Mouse (Mus musculus) myocyte (in vitro differentiated cells): Measurements from ENCODE around the gene Pimreg.

Experiments used
- E2F4 ChIP-seq: IDR thresholded peaks from one replicate; pipeline ENCODE4 v1.6.1; 2011; ENCODE audit warnings: mild to moderate bottlenecking, control low read depth, moderate library complexity; ENCODE audit not compliant: insufficient read depth
- POLR2A ChIP-seq: IDR thresholded peaks from one replicate; pipeline ENCODE4 v1.6.1; 2011; ENCODE audit warnings: low read depth, mild to moderate bottlenecking, control low read depth, moderate library complexity; ENCODE audit not compliant: insufficient read length
- POLR2AphosphoS2 ChIP-seq: IDR thresholded peaks from one replicate; pipeline ENCODE4 v1.6.1; 2011; ENCODE audit warnings: low read depth, control low read depth; ENCODE audit not compliant: insufficient read length
- REST ChIP-seq: IDR thresholded peaks from one replicate; pipeline ENCODE4 v1.6.1; 2011; ENCODE audit warnings: mild to moderate bottlenecking, control low read depth, moderate library complexity; ENCODE audit not compliant: insufficient read depth, insufficient read length
- USF1 ChIP-seq: IDR thresholded peaks from one replicate; pipeline ENCODE4 v1.6.1; 2011; ENCODE audit warnings: low read depth, mild to moderate bottlenecking, control low read depth, moderate library complexity

GRCm38 (mm10) chr11:72092390-72092789 is 50.6 kb downstream of the Pimreg start:
- TF ChIP-seq POLR2A (no peak), POLR2AphosphoS2 (no peak), REST (no peak), E2F4 (no peak), USF1 (no peak)
